Comparison of ENCODE assay signal across 22 mouse cellular contexts in genomic region chrX:106035727-106036126, GRCm38 (mm10). TPM values are rescaled to one million over a fixed set of nuclear protein-coding genes. Genes with fewer than 3 reads are reported as not detected.
DNase-seq lines count a peak whose midpoint lies in the region; ATAC-seq lines count a peak whose summit lies in the region.
"Had no signal": no experiment of that assay in that cellular context is flagged by ENCODE, and none has a peak within 500 bp of the region (broad histone marks: within the 10 kb centered on the region; RNA-seq: fewer than 3 reads in every experiment).

No protein-coding gene starts in this region.

- H3K27ac ChIP-seq in heart, embryonic 10.5 days = no peak overlapping the region
- H3K27ac ChIP-seq: embryonic facial prominence, embryonic 12.5 days; gastrocnemius, adult 2 months; hindbrain, embryonic 12.5 days had no signal

- peak; percentile 68 for ATAC-seq in megakaryocyte, adult 5-6 weeks (ENCODE audit: poor library complexity, severe bottlenecking)
- ATAC-seq in neutrophil, adult 5-6 weeks (ENCODE audit: extremely low read depth, insufficient number of reproducible peaks, low FRiP score, poor library complexity, severe bottlenecking) = peak; percentile 63; the same call in 1 of the 2 replicates
- ATAC-seq: activated CD4-positive, CD25-positive, alpha-beta regulatory T cell, adult 4 months; forebrain, embryonic 16.5 days; hindbrain, embryonic 16.5 days; inflammation-experienced regulatory T-cells, adult 6 months; intestine, postnatal 0 days had no signal

- H3K9me3 ChIP-seq in heart, embryonic 10.5 days = no peaks in the 10 kb centered on the region
- H3K9me3 ChIP-seq: embryonic facial prominence, embryonic 12.5 days; hindbrain, embryonic 12.5 days had no signal

- no peak overlapping the region for H3K4me3 ChIP-seq in heart, embryonic 10.5 days
- H3K4me3 ChIP-seq: embryonic facial prominence, embryonic 12.5 days; gastrocnemius, adult 2 months; hindbrain, embryonic 12.5 days had no signal

- no peaks in the 10 kb centered on the region for H3K36me3 ChIP-seq in heart, embryonic 10.5 days
- H3K36me3 ChIP-seq: embryonic facial prominence, embryonic 12.5 days; hindbrain, embryonic 12.5 days had no signal

- H3K4me1 ChIP-seq in heart, embryonic 10.5 days = no peaks in the 10 kb centered on the region
- H3K4me1 ChIP-seq: embryonic facial prominence, embryonic 12.5 days; hindbrain, embryonic 12.5 days had no signal

- intact Hi-C loops in left cerebral cortex, postnatal 36 days (cut with DNase I) = no loop called here

- H3K27me3 ChIP-seq in heart, embryonic 10.5 days (ENCODE audit: insufficient read depth, poor library complexity, severe bottlenecking) = no peaks in the 10 kb centered on the region
- H3K27me3 ChIP-seq: hindbrain, embryonic 12.5 days had no signal

- peak; percentile 73 for DNase-seq in 416B (ENCODE audit: low read depth)
- DNase-seq in Muller cell, postnatal 12 days (ENCODE audit: inconsistent ontology term) = peak; percentile 73
- no peak for DNase-seq in heart, embryonic 10.5 days (ENCODE audit: low spot score)
- no peak for DNase-seq in adrenal gland, adult 2 months
- no peak for DNase-seq in left cerebral cortex, postnatal 36 days (ENCODE audit: low spot score in 2 of 2)
- DNase-seq: adrenal gland, postnatal 36 days; cerebellum, adult 2 months; cerebellum, postnatal 10 days; gastrocnemius, adult 2 months; gastrocnemius, postnatal 25 days; heart, adult 11 months; heart, postnatal 10 days; heart, postnatal 4 days had no signal

- WGBS in heart, embryonic 10.5 days = 61% methylated on average over 2 of the region's 2 CpGs

RNA-seq across cellular contexts. Expression of gene Atp7a, which starts 8.7 kb away (rescaled TPM):
- total RNA-seq in megakaryocyte, adult 5-6 weeks (2015) = 25.0 and 27.5 TPM in 2 replicates
- 23.5 and 46.6 TPM in 2 replicates for total RNA-seq in megakaryocyte, adult 5-6 weeks (2017)
- total RNA-seq in neutrophil, adult 5-6 weeks (2017) = 44.3 and 49.6 TPM in 2 replicates
- polyA plus RNA-seq in heart, embryonic 10.5 days (2016; fragmentation: Nextera tagmentation; extraction: Ambion mirVana) = 18.3 and 24.0 TPM in 2 replicates
- total RNA-seq in adrenal gland, adult 2 months (2021) = 10 to 100 TPM; 34.1 to 42.6 TPM
- polyA plus RNA-seq in adrenal gland, adult 2 months (2012; rRNA removed) = 1.4 and 2.1 TPM in 2 replicates
- total RNA-seq in left cerebral cortex, postnatal 36 days (2021) = 1 to 10 TPM; 6.1 to 7.8 TPM

RNA-seq across cellular contexts. Expression of gene Cox7b, which starts 20.2 kb away (rescaled TPM):
- 306 and 313 TPM in 2 replicates for total RNA-seq in megakaryocyte, adult 5-6 weeks (2015)
- total RNA-seq in megakaryocyte, adult 5-6 weeks (2017) = 331 and 383 TPM in 2 replicates
- 87.4 and 108 TPM in 2 replicates for total RNA-seq in neutrophil, adult 5-6 weeks (2017)
- polyA plus RNA-seq in heart, embryonic 10.5 days (2016; fragmentation: Nextera tagmentation; extraction: Ambion mirVana) = 583 and 682 TPM in 2 replicates
- total RNA-seq in adrenal gland, adult 2 months (2021) = 100 to 1,000 TPM; 536 to 642 TPM
- polyA plus RNA-seq in adrenal gland, adult 2 months (2012; rRNA removed) = 36.1 and 39.5 TPM in 2 replicates
- total RNA-seq in left cerebral cortex, postnatal 36 days (2021) = 100 to 1,000 TPM; 319 to 333 TPM

RNA-seq across cellular contexts. Expression of gene Magt1, which starts 24.0 kb away (rescaled TPM):
- 48.6 and 55.6 TPM in 2 replicates for total RNA-seq in megakaryocyte, adult 5-6 weeks (2015)
- total RNA-seq in megakaryocyte, adult 5-6 weeks (2017) = 72.5 and 75.7 TPM in 2 replicates
- 27.9 and 29.2 TPM in 2 replicates for total RNA-seq in neutrophil, adult 5-6 weeks (2017)
- polyA plus RNA-seq in heart, embryonic 10.5 days (2016; fragmentation: Nextera tagmentation; extraction: Ambion mirVana) = 50.2 and 54.4 TPM in 2 replicates
- 10 to 100 TPM; 48.9 to 66.5 TPM for total RNA-seq in adrenal gland, adult 2 months (2021)
- 1.6 and 2.5 TPM in 2 replicates for polyA plus RNA-seq in adrenal gland, adult 2 months (2012; rRNA removed)
- 10 to 100 TPM; 13.0 to 14.6 TPM for total RNA-seq in left cerebral cortex, postnatal 36 days (2021)

Comparison
In these comparisons a context has a peak if more than half of its experiments do, and no peak if none do; other contexts are left out.
1. DNase-seq: peak in 416B (single experiment) and Muller cell, postnatal 12 days (single experiment); none in heart, embryonic 10.5 days (single experiment), adrenal gland, adult 2 months (single experiment) and left cerebral cortex, postnatal 36 days (0 of 2).